Mouse (Mus musculus): ENCODE measurements at regions not wholly inside any gene's neighbourhood (a gene's known extent, or its start where the extent isn't known, plus 50 kb on each side); places are given as distances from the start of the nearest gene placed in this dataset.

DNA sequence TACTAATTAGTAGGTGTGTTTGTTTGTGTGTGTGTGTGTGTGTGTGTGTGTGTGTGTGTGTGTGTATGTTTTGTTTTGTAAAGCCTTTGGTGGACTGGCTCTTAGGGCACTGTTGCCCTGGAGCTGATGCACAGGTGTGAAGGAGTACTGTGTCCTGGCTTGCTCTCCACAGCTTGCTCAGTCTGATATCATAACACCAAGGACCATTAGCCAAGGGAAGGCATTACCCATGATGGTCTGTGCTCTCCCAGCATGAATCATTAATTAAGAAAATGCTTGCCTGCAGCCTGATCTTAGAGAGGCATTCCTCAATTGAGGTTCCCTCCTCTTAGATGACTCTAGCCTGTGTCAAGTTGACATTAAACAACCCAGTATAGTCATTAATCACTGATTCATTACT lies 54.7 kb downstream of the Spry2 start:
- Histone ChIP-seq H3K9ac (ENCODE audit: low read depth, low read length) (no peak overlapping the region), H3K4me1 (ENCODE audit: control insufficient read depth, insufficient read depth, low read length) (no peaks in the 10 kb centered on the region), H3K27ac (ENCODE audit: low read length) (no peak overlapping the region), H3K9me3 (replicated peaks; ENCODE audit: control insufficient read depth, low read length, poor library complexity, severe bottlenecking) (no peaks in the 10 kb centered on the region), H3K27me3 (ENCODE audit: control insufficient read depth, insufficient read depth, low read depth, low read length) (no peaks in the 10 kb centered on the region), H3K36me3 (ENCODE audit: control insufficient read depth, insufficient read depth, low read length) (no peaks in the 10 kb centered on the region), H3K4me3 (ENCODE audit: low read depth, low read length) (no peak overlapping the region), H3K4me2 (ENCODE audit: low read length) (no peak overlapping the region)
- no peak for ATAC-seq

DNA sequence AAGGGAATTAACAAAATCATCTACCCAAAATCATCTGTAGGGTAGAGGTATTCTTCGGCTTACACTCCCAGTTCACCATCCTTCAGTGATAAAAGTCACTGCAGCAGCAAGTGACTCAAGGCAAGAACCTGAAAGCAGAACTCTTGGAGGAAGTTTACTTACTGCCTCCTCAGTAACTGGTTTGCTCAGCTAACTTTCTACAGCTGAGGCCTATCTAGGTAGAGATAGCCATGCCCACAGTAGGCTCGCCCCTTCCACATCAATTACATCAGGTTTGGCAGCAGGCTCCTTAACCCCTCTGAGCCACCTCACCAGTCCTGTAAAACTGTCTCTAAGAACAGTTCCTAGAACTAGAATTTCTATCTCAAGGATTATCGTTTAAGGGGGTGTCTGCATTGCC lies 59.1 kb downstream of the Spry2 start:
- no peak for ATAC-seq
- no peak overlapping the region for H3K4me3 ChIP-seq (ENCODE audit: low read depth, low read length)
- 83% methylated on average over 3 of the region's 3 CpGs for WGBS

DNA sequence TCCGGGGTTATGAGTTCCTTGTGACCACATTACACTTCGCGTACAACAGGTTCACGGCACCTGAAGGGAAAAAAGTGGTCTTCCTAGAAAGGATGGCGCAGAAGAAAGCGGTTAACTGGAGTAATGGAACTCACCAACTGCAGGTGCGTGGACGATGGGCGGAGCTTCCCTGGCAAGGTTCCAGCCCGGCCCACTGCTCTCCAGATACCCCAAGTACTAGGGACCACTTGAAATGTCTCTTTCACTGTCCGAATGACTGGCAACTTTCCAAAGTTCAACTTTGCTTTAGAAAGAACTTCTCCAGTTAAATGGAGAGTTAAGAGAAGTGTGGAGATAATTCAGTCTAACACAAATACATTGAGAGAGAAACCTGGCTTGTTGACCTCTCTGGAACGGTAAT lies 65.9 kb downstream of the Spry2 start:
- Histone ChIP-seq H3K4me3 (ENCODE audit: low read depth, low read length) (no peak overlapping the region), H3K27ac (ENCODE audit: low read length) (no peak overlapping the region), H3K27me3 (ENCODE audit: control insufficient read depth, insufficient read depth, low read depth, low read length) (no peaks in the 10 kb centered on the region), H3K9ac (ENCODE audit: low read depth, low read length) (no peak overlapping the region), H3K9me3 (replicated peaks; ENCODE audit: control insufficient read depth, low read length, poor library complexity, severe bottlenecking) (no peaks in the 10 kb centered on the region), H3K4me2 (ENCODE audit: low read length) (no peak overlapping the region), H3K4me1 (ENCODE audit: control insufficient read depth, insufficient read depth, low read length) (no peaks in the 10 kb centered on the region), H3K36me3 (ENCODE audit: control insufficient read depth, insufficient read depth, low read length) (no peaks in the 10 kb centered on the region)
- ATAC-seq: no peak
- WGBS: 90% methylated on average over 12 of the region's 12 CpGs

More for the DNA sequence above, 59.1 kb downstream of the Spry2 start:
- Histone ChIP-seq H3K27me3 (ENCODE audit: control insufficient read depth, insufficient read depth, low read depth, low read length) (no peaks in the 10 kb centered on the region), H3K9ac (ENCODE audit: low read depth, low read length) (no peak overlapping the region), H3K4me1 (ENCODE audit: control insufficient read depth, insufficient read depth, low read length) (no peaks in the 10 kb centered on the region), H3K27ac (ENCODE audit: low read length) (no peak overlapping the region), H3K4me2 (ENCODE audit: low read length) (no peak overlapping the region), H3K9me3 (replicated peaks; ENCODE audit: control insufficient read depth, low read length, poor library complexity, severe bottlenecking) (no peaks in the 10 kb centered on the region), H3K36me3 (ENCODE audit: control insufficient read depth, insufficient read depth, low read length) (no peaks in the 10 kb centered on the region)

DNA sequence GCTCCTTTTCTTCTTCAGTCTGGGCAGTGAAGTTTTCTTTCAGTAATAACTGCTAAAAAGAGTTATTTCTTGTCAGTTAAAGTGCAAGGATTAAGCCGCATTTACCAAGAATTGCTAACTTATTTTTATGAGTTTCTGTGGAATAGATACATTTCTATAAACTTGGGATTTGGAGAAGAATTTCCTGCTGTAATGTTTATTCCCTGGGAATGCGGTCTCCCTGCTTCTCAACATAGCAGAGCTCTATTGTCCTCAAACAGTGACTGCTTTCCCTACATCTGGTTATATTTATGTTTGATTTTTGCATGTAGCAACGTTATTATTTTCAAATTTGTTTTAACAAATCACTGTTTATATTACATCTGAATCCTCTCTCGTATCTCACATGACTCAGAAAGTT lies 66.3 kb downstream of the Spry2 start:
- no peaks in the 10 kb centered on the region for H3K9me3 ChIP-seq (replicated peaks; ENCODE audit: control insufficient read depth, low read length, poor library complexity, severe bottlenecking)
- no peak overlapping the region for H3K4me2 ChIP-seq (ENCODE audit: low read length)
- no peak for ATAC-seq
- no peaks in the 10 kb centered on the region for H3K36me3 ChIP-seq (ENCODE audit: control insufficient read depth, insufficient read depth, low read length)
- H3K4me3 ChIP-seq (ENCODE audit: low read depth, low read length): no peak overlapping the region
- H3K27me3 ChIP-seq (ENCODE audit: control insufficient read depth, insufficient read depth, low read depth, low read length): no peaks in the 10 kb centered on the region
- H3K9ac ChIP-seq (ENCODE audit: low read depth, low read length): no peak overlapping the region
- 80% methylated on average over 4 of the region's 4 CpGs for WGBS
- no peaks in the 10 kb centered on the region for H3K4me1 ChIP-seq (ENCODE audit: control insufficient read depth, insufficient read depth, low read length)
- no peak overlapping the region for H3K27ac ChIP-seq (ENCODE audit: low read length)

DNA sequence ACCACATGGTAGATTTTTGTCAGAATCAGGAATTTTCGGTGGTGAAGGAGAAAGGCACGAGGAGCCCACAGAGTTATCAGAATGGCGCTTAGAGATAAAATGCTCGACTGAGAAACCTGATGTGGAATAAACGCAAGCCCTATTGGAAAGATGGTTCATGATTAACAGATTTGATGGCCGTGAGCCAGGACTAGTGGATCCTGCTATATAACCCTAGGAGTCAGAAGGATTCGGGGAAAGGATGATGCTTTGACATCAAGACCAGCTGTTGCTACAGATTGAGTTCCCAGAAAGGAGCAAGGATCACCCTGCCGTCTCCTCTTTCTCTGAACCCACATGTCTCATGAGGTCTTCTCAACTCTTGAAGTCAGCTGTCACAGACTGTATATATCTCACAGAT lies 73.5 kb downstream of the Spry2 start:
- H3K9ac ChIP-seq (ENCODE audit: low read depth, low read length): no peak overlapping the region
- H3K4me1 ChIP-seq (ENCODE audit: control insufficient read depth, insufficient read depth, low read length): no peaks in the 10 kb centered on the region
- H3K27ac ChIP-seq (ENCODE audit: low read length): no peak overlapping the region
- H3K4me3 ChIP-seq (ENCODE audit: low read depth, low read length): no peak overlapping the region
- no peaks in the 10 kb centered on the region for H3K27me3 ChIP-seq (ENCODE audit: control insufficient read depth, insufficient read depth, low read depth, low read length)
- H3K36me3 ChIP-seq (ENCODE audit: control insufficient read depth, insufficient read depth, low read length): no peaks in the 10 kb centered on the region
- no peaks in the 10 kb centered on the region for H3K9me3 ChIP-seq (replicated peaks; ENCODE audit: control insufficient read depth, low read length, poor library complexity, severe bottlenecking)
- 87% methylated on average over 8 of the region's 8 CpGs for whole genome bisulfite sequencing
- ATAC-seq: no peak
- H3K4me2 ChIP-seq (ENCODE audit: low read length): no peak overlapping the region

DNA sequence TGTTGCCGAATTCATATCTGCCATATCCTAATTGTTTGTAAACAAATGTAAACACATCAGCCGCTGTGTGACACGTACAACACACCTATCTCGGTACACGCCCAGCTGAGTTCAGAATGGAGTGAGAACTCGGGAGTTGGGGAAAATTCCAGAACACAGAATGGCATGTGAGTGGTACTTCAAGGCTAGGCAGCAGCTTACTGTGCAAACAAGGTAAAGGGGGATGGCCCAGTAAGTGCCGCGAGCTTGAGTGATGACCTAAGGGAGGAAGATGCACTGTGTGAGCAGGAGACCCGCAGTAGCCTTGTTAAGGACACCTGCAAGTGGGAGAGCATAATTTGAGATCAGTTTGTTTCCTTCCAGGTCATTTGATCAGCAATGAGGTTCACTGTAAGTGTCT lies 74.0 kb downstream of the Spry2 start:
- H3K4me3 ChIP-seq (ENCODE audit: low read depth, low read length): no peak overlapping the region
- no peak overlapping the region for H3K4me2 ChIP-seq (ENCODE audit: low read length)
- no peak for ATAC-seq
- no peaks in the 10 kb centered on the region for H3K36me3 ChIP-seq (ENCODE audit: control insufficient read depth, insufficient read depth, low read length)
- no peaks in the 10 kb centered on the region for H3K4me1 ChIP-seq (ENCODE audit: control insufficient read depth, insufficient read depth, low read length)
- no peaks in the 10 kb centered on the region for H3K27me3 ChIP-seq (ENCODE audit: control insufficient read depth, insufficient read depth, low read depth, low read length)
- H3K9me3 ChIP-seq (replicated peaks; ENCODE audit: control insufficient read depth, low read length, poor library complexity, severe bottlenecking): no peaks in the 10 kb centered on the region
- WGBS: 93% methylated on average over 9 of the region's 9 CpGs
- no peak overlapping the region for H3K27ac ChIP-seq (ENCODE audit: low read length)
- no peak overlapping the region for H3K9ac ChIP-seq (ENCODE audit: low read depth, low read length)

DNA sequence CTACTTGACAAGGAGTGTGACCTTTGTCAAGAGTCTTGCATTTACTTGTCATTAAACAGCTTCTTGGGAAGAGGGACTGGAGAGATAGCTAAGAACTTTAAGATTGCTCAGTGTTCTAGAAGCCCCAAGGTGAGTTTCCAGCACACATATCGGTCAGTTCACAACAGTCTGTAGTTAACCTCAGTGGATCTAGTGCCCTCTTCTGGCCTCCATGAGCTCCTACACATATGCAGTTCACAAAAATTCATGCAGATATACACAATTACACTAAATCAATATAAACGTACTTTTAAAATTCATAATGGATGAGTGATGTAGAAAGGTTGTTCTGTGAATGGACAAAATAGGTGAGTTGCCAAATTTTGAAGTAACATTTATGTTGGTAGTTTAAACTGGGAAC lies 77.1 kb downstream of the Spry2 start:
- Histone ChIP-seq H3K36me3 (ENCODE audit: control insufficient read depth, insufficient read depth, low read length) (no peaks in the 10 kb centered on the region), H3K9me3 (replicated peaks; ENCODE audit: control insufficient read depth, low read length, poor library complexity, severe bottlenecking) (no peaks in the 10 kb centered on the region), H3K4me2 (ENCODE audit: low read length) (no peak overlapping the region), H3K27me3 (ENCODE audit: control insufficient read depth, insufficient read depth, low read depth, low read length) (no peaks in the 10 kb centered on the region), H3K27ac (ENCODE audit: low read length) (no peak overlapping the region), H3K4me1 (ENCODE audit: control insufficient read depth, insufficient read depth, low read length) (peaks cover 8% of the 10 kb centered on the region; the same call in 1 of the 2 replicates), H3K4me3 (ENCODE audit: low read depth, low read length) (no peak overlapping the region), H3K9ac (ENCODE audit: low read depth, low read length) (no peak overlapping the region)
- WGBS: 93% methylated on average over 2 of the region's 2 CpGs
- ATAC-seq: no peak

DNA sequence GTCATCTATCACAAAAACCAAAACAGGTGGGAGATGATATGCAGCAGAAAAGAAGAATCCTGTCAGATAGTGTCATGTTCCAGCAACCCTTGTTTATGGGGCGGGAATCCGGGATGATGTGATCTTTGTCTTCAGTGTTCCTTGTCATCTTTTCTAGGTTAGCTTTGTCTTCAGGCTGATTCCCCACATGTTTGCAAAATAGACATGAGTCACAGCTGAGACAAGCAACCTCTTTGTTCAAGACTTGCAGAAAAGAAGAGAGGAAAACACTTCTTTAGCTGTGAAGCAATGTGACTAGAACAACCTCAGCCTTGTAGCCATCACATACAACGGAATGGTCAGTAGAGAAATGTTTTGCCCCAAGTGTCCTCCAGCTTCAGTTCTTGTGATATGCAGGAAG lies 77.8 kb downstream of the Spry2 start:
- Histone ChIP-seq H3K4me1 (ENCODE audit: control insufficient read depth, insufficient read depth, low read length) (peaks cover 8% of the 10 kb centered on the region; the same call in 1 of the 2 replicates), H3K4me2 (ENCODE audit: low read length) (no peak overlapping the region), H3K9me3 (replicated peaks; ENCODE audit: control insufficient read depth, low read length, poor library complexity, severe bottlenecking) (no peaks in the 10 kb centered on the region), H3K36me3 (ENCODE audit: control insufficient read depth, insufficient read depth, low read length) (no peaks in the 10 kb centered on the region), H3K9ac (ENCODE audit: low read depth, low read length) (no peak overlapping the region), H3K27ac (ENCODE audit: low read length) (no peak overlapping the region), H3K4me3 (ENCODE audit: low read depth, low read length) (no peak overlapping the region), H3K27me3 (ENCODE audit: control insufficient read depth, insufficient read depth, low read depth, low read length) (no peaks in the 10 kb centered on the region)
- 95% methylated on average over 3 of the region's 3 CpGs for WGBS
- no peak for ATAC-seq

DNA sequence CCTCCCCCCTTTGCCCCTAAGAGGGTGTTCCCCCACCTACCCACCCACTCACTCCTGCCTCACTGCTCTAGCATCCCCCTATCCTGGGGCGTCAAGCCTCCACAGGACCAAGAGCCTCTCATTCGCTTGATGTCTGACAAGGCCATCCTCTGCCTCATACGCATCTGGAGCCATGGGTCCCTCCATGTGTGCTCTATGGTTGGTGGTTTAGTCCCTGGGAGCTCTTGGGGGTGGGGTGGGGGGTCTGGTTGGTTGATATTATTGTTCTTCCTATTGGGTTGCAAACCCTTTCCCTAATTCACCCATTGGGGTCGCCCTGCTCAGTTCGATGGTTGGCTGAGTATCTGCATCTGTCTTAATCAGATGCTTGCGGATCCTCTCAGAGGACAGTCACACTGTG lies 79.1 kb downstream of the Spry2 start:
- WGBS: 89% methylated on average over 6 of the region's 6 CpGs
- Histone ChIP-seq H3K27ac (ENCODE audit: low read length) (no peak overlapping the region), H3K4me1 (ENCODE audit: control insufficient read depth, insufficient read depth, low read length) (peaks cover 8% of the 10 kb centered on the region; the same call in 1 of the 2 replicates), H3K4me2 (ENCODE audit: low read length) (no peak overlapping the region), H3K36me3 (ENCODE audit: control insufficient read depth, insufficient read depth, low read length) (no peaks in the 10 kb centered on the region), H3K9me3 (replicated peaks; ENCODE audit: control insufficient read depth, low read length, poor library complexity, severe bottlenecking) (no peaks in the 10 kb centered on the region), H3K4me3 (ENCODE audit: low read depth, low read length) (no peak overlapping the region), H3K9ac (ENCODE audit: low read depth, low read length) (no peak overlapping the region), H3K27me3 (ENCODE audit: control insufficient read depth, insufficient read depth, low read depth, low read length) (no peaks in the 10 kb centered on the region)
- 0 out of 2 replicates have a peak, but pooled peaks have one; percentile 34 for ATAC-seq

DNA sequence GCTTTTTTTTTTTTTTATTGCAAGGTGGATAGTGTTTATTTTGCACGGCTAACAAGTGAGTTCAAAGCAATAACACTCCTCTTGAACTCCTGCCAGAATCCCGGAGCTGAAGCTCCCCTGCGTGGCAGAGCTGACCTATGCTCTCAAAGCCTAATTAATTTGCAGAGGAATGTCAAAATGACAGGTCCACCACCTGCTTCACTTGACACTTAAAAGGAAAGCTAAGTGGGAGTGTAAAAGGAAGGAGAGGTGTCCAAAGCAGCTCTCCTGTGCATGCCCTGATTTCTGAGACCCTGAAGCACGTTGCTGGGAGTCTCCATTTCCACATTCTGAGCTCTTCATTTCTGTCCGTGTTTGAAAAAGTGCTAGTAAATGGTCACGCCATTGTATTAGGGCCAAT lies 80.8 kb downstream of the Spry2 start:
- H3K27ac ChIP-seq (ENCODE audit: low read length): no peak overlapping the region
- peaks cover 8% of the 10 kb centered on the region; the same call in 1 of the 2 replicates for H3K4me1 ChIP-seq (ENCODE audit: control insufficient read depth, insufficient read depth, low read length)
- peak overlapping the region; percentile 31 for H3K4me3 ChIP-seq (ENCODE audit: low read depth, low read length)
- H3K36me3 ChIP-seq (ENCODE audit: control insufficient read depth, insufficient read depth, low read length): no peaks in the 10 kb centered on the region
- ATAC-seq: peak; percentile 61; the same call in 1 of the 2 replicates
- no peak overlapping the region for H3K9ac ChIP-seq (ENCODE audit: low read depth, low read length)
- 3% methylated on average over 6 of the region's 6 CpGs for WGBS
- H3K27me3 ChIP-seq (ENCODE audit: control insufficient read depth, insufficient read depth, low read depth, low read length): no peaks in the 10 kb centered on the region
- H3K9me3 ChIP-seq (replicated peaks; ENCODE audit: control insufficient read depth, low read length, poor library complexity, severe bottlenecking): no peaks in the 10 kb centered on the region
- peak overlapping the region; percentile 64 for H3K4me2 ChIP-seq (ENCODE audit: low read length)

All from midbrain, embryonic 16.5 days (tissue).